Mouse (Mus musculus) regulatory T cell (primary cell): ENCODE results near the gene Sdhaf4.
"Not testable (repeated sequence)": the region's sequence is repeated elsewhere in the genome, so short reads cannot be mapped to it uniquely, and the experiment has no call there.

Experiments used
- in situ Hi-C: fragments of 300-600 bp; cut with MboI, MseI; formaldehyde crosslinking; loops from one replicate; pipeline ENCODE4 v1.15.1; 2025; ENCODE audit warnings: high pct_unique_total_duplicates

Sdhaf4 gene

GRCm38 (mm10) chr1:24005070-24005804 is at the start of gene Sdhaf4:
Sdhaf4 (minus strand) TSS chr1:24005656.
- in situ Hi-C loops, result no loop called here

DNA sequence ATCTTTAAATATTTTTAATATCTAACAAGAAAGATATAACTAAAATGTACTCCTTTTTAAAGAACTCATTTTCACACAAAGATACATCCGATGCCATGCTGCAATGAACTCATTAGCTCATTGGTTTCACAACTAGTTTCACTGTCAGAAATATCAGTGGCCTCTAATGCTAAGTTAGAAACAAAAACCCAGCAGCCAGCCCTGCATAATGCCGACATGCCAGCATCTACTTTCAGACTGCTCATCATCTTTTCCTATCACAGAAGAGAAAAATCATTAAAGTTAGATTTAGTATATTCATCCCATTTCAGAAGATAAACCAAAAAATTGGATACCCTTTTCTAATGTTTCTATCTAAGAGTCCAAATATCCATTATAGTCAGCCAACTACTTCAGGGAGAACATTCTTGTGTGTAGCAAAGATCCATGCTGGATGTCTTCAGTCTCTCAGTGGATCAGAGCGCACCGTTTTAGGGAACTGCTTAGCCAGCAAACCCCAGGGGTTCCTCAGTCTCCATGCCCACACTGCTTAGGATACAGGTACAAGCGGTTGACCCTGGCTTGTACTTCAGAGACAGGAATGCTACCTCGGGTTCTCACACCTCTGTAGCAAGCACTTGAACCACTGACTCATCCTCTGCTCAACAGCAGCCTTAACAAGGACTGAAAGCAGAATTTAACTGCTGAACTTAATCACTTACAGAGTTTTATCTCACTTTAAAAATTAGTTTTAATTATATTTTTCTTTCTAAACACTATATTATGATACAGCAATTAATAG is 41.5 kb upstream of the Sdhaf4 start:
- in situ Hi-C loops, result no loop called here

- in situ Hi-C loops, result no loop called here
Measured at GRCm38 (mm10) chr1:24045627-24046026, 40.2 kb upstream of the Sdhaf4 start.

DNA sequence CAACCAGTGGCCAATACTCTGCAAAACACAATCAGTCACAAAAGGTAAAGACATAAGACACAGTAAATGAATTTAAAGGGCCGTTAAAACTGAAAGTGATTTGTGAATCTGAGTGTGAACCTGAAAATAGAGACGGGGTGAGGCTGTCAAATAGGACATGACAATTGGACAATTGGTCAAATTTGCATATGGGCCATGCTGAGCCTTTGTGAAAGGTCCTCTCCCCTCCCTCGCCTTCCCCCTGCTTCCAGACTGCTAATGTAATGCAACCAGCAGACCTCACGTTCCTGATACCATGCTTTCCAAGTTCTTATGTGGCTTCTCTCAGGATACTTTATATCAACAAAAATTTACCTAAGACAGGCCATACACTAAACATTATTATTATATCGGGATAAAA is 37.6 kb upstream of the Sdhaf4 start:
- in situ Hi-C loops, result no loop called here

- in situ Hi-C loops, result loop anchor here (5.0 kb wide), 1 partner anchor 207 kb away; no protein-coding TSS in a partner anchor
Measured at GRCm38 (mm10) chr1:24033759-24034423, 28.4 kb upstream of the Sdhaf4 start.

- in situ Hi-C loops, result no loop called here
Measured at GRCm38 (mm10) chr1:24010821-24011220, 5.4 kb upstream of the Sdhaf4 start.

DNA sequence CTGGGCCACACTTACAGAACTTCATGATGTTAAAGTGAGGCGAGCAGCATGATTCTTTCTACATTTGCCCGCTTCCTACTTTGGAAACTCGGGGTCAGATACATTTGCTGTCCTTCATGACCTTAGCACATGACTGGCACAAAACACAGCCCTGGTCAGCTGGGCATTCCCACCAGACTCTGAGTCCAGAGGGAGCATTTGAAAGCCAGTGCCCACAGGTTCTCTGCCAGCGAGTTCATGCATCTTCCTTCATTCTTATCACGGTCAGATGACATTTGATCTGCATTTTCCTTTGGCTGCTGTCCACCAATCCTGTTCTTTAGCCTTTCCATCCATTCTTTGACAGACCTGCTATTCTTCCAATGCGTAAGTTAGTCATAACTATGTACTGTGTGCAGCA is 4.6 kb upstream of the Sdhaf4 start:
- in situ Hi-C loops, result no loop called here

- in situ Hi-C loops, result no loop called here
Measured at GRCm38 (mm10) chr1:24007621-24008020, 2.2 kb upstream of the Sdhaf4 start.

- in situ Hi-C loops, result no loop called here
Measured at GRCm38 (mm10) chr1:23999318-23999717, 6.1 kb downstream of the Sdhaf4 start.

- in situ Hi-C loops, result no loop called here
Measured at GRCm38 (mm10) chr1:23998866-23999265, 6.6 kb downstream of the Sdhaf4 start.

DNA sequence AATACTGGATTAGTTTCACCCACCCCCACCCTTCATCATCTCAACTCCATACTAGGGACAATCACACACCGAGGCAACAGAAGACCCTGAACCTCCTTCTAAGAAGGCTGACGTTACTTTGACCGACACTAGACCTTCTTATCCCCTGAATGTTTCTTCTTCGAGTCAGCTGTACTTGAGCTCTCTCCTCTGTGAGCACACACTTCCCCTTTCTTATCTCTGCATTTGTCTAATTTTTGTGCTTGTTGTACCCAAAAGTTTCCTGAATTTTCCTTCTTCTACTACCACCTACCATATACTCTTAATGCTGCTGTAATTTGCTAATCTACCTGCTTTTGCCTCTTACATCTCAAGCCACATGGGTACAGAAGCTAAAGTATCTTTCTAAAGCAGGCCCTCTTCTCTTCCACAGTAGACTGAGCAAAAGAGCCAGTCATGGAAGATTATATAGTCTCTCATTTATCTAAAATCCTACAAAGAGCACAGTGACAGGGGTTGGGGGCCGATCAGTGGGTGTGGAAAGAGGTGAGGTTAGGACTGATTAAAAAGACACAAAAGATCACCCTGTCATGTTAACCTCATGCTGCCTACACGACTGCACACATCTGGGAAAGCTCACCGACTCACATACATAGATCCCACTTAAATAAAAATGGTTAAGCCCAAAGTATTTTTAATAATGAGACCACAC is 7.2 kb downstream of the Sdhaf4 start:
- in situ Hi-C loops, result no loop called here

GRCm38 (mm10) chr1:23997493-23997892 is 8.0 kb downstream of the Sdhaf4 start:
- in situ Hi-C loops, result no loop called here

DNA sequence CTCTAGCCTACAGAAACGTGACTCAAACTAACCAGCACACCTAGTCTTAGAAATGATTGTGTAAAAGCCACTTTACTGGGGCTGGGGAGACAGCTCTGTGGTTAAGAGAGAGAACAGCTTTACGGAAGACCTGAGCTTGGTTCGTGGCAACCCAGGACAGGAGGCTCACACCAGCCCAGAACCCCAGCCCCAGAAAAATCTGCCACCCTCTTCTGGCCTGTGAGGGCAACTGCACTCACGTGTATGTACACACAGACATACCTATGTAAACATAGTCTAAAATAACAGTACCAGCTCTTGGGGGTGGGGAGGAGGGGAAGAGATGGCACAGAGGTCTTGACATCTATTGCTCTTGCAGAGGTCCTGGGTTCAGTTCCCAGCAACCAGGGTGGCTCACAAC is 10.0 kb downstream of the Sdhaf4 start:
- in situ Hi-C loops, result no loop called here

GRCm38 (mm10) chr1:23983118-23983517 is 22.3 kb downstream of the Sdhaf4 start:
- in situ Hi-C loops, result no loop called here

DNA sequence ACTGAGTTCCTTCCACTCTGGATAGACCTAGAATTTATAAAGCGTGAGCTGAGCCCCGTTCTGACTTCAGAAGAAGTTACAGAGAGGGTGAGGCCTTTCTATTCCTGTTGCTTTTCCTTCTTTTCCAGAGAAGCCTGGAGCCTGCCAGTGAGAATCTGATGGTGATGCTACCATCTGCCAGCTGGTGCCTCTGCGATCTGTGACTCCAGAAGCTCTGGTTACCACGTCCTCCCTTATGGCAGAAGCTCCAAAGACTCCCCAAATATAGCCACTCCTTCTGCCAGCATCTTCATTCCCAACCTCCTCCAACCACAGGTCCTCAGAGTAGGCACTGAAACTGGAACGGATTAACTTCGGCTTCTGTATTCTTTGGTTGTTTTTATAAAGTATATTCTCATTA is 27.2 kb downstream of the Sdhaf4 start:
- in situ Hi-C loops, result no loop called here

DNA sequence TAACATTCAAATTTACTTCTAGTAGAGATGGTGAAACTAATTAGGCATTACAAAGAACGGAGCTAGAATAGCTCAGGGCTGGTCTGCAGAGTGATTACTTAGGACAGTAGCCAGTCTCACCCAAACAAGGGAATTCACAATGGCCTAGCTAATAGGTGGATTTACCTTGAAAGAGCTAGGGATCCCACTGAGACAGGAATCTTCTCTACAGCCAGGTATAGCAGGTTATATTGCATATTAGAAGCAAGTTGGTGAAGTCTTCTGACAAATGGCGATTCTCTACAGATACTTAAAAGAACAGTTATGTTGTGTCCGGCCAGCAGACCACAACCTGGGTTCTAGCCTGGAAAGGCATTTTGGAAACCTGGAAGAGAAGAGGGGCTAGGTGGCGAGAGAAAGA is 34.3 kb downstream of the Sdhaf4 start:
- in situ Hi-C loops, result not testable (repeated sequence)

GRCm38 (mm10) chr1:23968027-23968725 is 37.3 kb downstream of the Sdhaf4 start:
- in situ Hi-C loops, result loop anchor here (10.0 kb wide), 1 partner anchor 1763 kb away; no protein-coding TSS in a partner anchor

DNA sequence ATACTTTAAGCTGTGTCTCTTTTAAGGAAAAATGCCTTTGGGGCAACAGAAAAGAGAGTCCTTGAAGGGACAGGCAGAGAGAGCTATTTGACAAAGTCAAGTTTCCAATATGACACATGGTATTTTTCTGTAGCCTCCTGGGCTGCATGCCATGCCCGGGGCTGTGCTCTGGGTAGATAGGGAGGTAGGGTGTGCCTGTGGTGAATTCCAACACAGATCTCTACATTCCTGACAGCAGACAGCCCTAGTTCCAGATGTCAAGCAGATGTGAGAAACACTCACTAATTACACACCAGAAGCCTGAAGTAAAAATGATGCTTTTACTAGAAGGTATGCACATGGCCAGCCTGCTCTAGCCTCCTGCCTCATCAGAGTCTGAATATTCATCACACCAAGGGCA is 39.2 kb downstream of the Sdhaf4 start:
- in situ Hi-C loops, result loop anchor here (10.0 kb wide), 1 partner anchor 1761 kb away; no protein-coding TSS in a partner anchor

DNA sequence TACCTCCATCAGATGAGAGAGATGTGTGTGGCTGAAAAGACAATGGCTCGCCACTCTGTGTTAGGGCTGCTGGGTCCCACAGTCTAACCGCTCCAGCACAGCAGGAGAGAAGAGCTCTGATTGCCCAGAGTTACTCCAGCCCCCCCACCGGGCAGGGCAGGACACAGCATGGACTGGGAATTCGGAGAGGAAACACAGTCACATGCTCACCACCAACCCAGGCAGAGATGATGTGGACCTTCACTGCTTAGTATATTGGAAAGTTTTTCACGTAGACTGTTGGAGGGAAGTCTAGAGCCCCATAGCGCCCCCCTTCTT is 46.1 kb downstream of the Sdhaf4 start:
- in situ Hi-C loops, result no loop called here

DNA sequence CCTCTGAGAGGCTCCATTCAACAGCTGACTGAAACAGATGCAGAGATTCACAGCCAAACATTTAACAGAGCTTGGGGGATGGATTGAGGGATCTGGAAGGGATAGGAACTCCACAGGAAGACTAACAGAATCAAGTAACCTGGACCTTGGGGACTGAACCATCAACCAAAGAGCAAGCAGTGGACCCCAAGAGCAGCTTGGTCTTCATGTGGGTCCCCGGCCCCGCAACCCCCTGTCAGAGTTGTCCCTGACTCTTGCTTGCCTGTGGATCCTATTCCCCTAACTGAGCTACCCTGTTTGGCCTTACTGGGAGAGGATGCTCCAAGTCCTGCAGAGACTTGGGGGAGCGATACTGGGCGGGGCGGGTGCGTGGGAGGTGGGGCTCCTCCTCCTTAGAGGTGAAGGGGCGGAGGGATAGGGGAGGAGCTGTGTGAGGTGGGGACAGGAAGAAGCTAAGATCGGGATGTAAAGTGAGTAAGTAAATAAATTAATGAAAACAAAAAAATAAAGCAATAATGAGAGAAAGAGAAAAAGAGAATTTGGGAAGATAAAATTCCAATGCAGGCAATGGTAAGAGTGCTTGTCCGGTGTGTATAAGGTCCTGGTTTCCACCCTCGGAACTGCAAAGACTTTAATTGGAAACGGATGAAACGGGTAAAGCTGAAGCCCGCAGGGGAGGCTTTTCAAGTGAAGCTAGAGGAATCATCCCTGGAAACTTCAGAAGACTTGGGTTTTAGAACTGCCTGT is 46.6 kb downstream of the Sdhaf4 start:
- in situ Hi-C loops, result no loop called here

GRCm38 (mm10) chr1:23958101-23958500 is 47.4 kb downstream of the Sdhaf4 start:
- in situ Hi-C loops, result no loop called here
